Mouse (Mus musculus) forebrain, embryonic 12.5 days (tissue): ENCODE results near the gene Hist1h1c. TPM values are rescaled to one million over a fixed set of nuclear protein-coding genes. Genes with fewer than 3 reads are reported as not detected.
"Not testable (repeated sequence)": the region's sequence is repeated elsewhere in the genome, so short reads cannot be mapped to it uniquely, and the experiment has no call there.

ENCODE experiments used
- ATAC-seq: fragments of 200-750 bp; cut with Nextera tagmentation; 2 replicates; pipeline ENCODE4 v1.8.0; 2017; ENCODE audit warnings: moderate TSS enrichment; ENCODE audit not compliant: low FRiP score
- H3K27ac ChIP-seq: fragments of 300-500 bp; sonication (generic); 2 replicates; pipeline ENCODE4 v1.5.1; 2016; ENCODE audit warnings: mild to moderate bottlenecking
- H3K27me3 ChIP-seq: fragments of 300-500 bp; sonication (generic); 2 replicates; pipeline ENCODE4 v1.6.1; 2016; ENCODE audit warnings: mild to moderate bottlenecking
- H3K36me3 ChIP-seq: fragments of 300-500 bp; sonication (generic); replicated peaks from 2 replicates; pipeline ENCODE4 v1.6.1; 2016; ENCODE audit warnings: mild to moderate bottlenecking
- H3K4me1 ChIP-seq: fragments of 300-500 bp; sonication (generic); 2 replicates; pipeline ENCODE4 v1.6.1; 2016
- H3K4me2 ChIP-seq: fragments of 300-500 bp; sonication (generic); 2 replicates; pipeline ENCODE4 v1.6.1; 2016; ENCODE audit warnings: mild to moderate bottlenecking, moderate library complexity
- H3K4me3 ChIP-seq: fragments of 300-500 bp; sonication (generic); replicated peaks from 2 replicates; pipeline ENCODE4 v1.5.1; 2016; ENCODE audit warnings: mild to moderate bottlenecking
- H3K9ac ChIP-seq: fragments of 300-500 bp; sonication (generic); 2 replicates; pipeline ENCODE4 v1.6.1; 2016; ENCODE audit warnings: mild to moderate bottlenecking
- H3K9me3 ChIP-seq: fragments of 300-500 bp; sonication (generic); 2 replicates; pipeline ENCODE4 v1.6.1; 2016
- WGBS: fragments of 180-500 bp; shearing (Covaris S2); methylation state at CpG from one replicate; pipeline ENCODE4 v1.1.7; 2016; 5-methylcytosine and 5-hydroxymethylcytosine counted together
- polyA plus RNA-seq: library from polyadenylated mRNA; unstranded; fragments of >200 nt; fragmentation: Nextera tagmentation; extraction: Ambion mirVana; gene quantifications from 2 replicates; pipeline ENCODE4 v1.2.1, GENCODE M21; 2016

The Hist1h1c gene
- polyA plus RNA-seq, 1 experiment from 2014 or later, result 15.2 TPM

DNA sequence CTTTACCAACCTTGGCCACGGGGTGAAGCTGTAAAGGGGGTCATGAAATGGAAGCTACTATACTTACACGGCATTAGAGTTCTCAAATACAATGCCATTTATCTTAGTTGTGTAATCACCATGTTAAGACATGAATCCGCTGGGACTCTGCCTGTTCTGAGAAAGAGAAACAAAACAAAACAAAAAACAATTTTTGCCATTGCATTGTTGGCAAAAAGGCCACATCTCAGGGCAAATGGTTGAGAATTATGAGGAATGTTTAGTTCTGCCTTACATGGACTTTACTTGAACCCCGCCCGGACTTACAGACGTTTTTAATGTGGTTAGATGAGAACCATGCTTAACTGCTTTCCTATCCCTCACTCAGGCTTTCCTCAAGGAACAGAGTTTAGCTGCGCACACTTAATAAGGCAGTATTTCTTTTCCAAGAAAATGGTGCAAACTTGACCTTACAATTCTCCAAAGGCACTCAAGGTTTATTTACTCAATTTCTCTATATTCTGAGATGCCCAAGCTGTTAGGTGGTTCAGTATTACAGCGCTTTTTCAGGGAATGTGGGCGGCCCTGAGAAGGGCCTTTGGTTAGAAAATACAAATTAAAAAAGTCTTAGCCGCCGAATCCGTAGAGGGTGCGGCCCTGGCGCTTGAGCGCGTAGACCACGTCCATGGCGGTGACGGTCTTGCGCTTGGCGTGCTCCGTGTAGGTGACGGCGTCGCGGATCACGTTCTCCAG, 21.8 kb downstream of the Hist1h1c start:
- Histone ChIP-seq H3K4me1 (peaks cover 30% of the 10 kb centered on the region), H3K27me3 (no peaks in the 10 kb centered on the region), H3K9ac (peak overlapping the region; percentile 62), H3K27ac (peak overlapping the region; percentile 94), H3K36me3 (no peaks in the 10 kb centered on the region), H3K9me3 (no peaks in the 10 kb centered on the region), H3K4me3 (peak overlapping the region; percentile 41), H3K4me2 (peak overlapping the region; percentile 70)
- no peak for ATAC-seq
- WGBS, result 2% methylated on average over 19 of the region's 27 CpGs

DNA sequence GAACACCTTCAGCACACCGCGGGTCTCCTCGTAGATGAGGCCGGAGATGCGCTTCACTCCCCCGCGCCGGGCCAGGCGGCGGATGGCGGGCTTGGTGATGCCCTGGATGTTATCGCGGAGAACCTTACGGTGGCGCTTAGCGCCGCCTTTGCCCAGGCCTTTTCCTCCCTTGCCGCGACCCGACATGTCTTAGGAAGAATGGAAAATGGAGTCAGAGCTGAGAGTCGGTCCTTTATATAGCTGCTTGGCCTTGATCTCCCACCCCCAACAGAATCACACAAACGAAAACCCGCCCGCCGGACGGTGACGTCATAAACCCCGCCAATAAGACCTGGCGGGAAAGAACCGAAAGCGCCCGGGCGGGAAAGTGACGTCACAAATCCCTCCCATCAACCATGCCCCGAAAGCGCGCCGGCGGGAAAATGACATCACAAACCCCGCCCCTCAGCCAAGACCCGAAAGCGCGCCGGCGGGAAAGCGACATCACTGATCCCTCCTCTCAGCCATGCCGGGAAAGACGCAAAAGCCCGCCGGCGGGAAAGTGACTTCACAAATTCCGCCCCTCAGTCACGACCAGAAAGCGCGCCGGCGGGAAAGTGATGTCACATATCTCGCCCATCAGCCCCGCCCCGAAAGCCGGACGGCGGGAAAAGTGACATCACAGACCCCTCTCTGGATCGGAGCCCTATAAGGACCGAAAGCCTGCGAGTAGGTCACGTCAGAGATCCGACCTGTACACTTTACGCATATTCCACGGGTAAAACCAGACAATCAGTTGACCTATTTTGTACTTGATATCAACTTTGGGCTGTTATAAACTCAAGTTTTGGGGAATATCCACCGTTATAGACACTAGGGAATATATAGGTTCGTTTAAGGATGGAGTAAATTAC, 22.6 kb downstream of the Hist1h1c start, which contains the start of gene Hist1h4a:
TSS of gene Hist1h4a (minus strand) at position 259 of the 893 bp plus-strand sequence.
- Histone ChIP-seq H3K27me3 (no peaks in the 10 kb centered on the region), H3K9ac (peak within 1 kb of the TSS; percentile 64), H3K27ac (peak within 1 kb of the TSS; percentile 94), H3K36me3 (no peaks in the 10 kb centered on the region), H3K4me1 (peaks cover 30% of the 10 kb centered on the region), H3K9me3 (no peaks in the 10 kb centered on the region), H3K4me3 (peak within 1 kb of the TSS; percentile 41), H3K4me2 (peak within 1 kb of the TSS; percentile 70)
- peak; percentile 81 for ATAC-seq
- under 1% methylated on average over 68 of the region's 72 CpGs for WGBS

DNA sequence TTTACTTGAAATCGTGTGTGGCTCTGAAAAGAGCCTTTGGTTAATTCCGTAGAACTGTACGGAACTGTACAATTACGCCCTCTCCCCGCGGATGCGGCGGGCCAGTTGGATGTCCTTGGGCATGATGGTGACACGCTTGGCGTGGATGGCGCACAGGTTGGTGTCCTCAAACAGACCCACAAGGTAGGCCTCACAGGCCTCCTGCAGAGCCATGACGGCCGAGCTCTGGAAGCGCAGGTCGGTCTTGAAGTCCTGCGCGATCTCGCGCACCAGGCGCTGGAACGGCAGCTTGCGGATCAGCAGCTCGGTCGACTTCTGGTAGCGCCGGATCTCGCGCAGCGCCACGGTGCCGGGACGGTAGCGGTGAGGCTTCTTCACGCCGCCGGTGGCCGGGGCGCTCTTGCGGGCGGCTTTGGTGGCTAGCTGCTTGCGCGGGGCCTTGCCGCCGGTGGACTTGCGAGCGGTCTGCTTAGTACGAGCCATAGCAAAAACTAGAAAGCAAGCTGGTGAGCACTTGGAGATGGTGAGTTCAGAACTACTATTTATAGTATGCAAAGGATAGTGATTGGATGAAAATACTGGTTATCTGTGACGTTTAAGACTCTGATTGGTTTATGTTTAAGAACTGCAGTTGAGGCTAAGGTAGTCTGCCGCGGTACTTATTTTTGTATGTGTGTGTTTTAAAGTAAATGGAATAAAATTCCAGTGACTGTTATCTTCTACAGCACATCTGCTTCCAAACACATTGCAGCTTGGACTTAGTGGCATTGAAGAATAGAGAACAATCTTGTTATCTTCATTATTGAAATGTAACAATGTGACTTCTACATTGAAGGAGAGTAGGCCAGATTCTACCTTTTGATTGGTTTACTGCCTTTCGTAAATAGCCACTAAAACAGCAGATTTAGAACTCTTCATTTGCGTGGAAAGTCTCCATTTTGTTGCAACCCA, 23.5 kb downstream of the Hist1h1c start, which contains the start of gene Hist1h3a:
TSS of gene Hist1h3a (minus strand) at position 516 of the 951 bp plus-strand sequence.
- WGBS, result under 1% methylated on average over 32 of the region's 52 CpGs
- Histone ChIP-seq H3K4me3 (peak within 1 kb of the TSS; percentile 52), H3K4me1 (peaks cover 30% of the 10 kb centered on the region)

GRCm38 (mm10) chr13:23763242-23763585, 24.6 kb downstream of the Hist1h1c start:
- Histone ChIP-seq H3K9me3 (no peaks in the 10 kb centered on the region), H3K27ac (peak overlapping the region; percentile 94), H3K4me1 (peaks cover 23% of the 10 kb centered on the region), H3K4me3 (peak overlapping the region; percentile 52), H3K4me2 (peak overlapping the region; percentile 70), H3K36me3 (no peaks in the 10 kb centered on the region), H3K27me3 (no peaks in the 10 kb centered on the region), H3K9ac (peak overlapping the region; percentile 56; the same call in 1 of the 2 replicates)
- no peak for ATAC-seq
- WGBS, result 2% methylated on average over 10 of the region's 10 CpGs

More for the DNA sequence above, 23.5 kb downstream of the Hist1h1c start, which contains the start of gene Hist1h3a:
- not testable (repeated sequence) for H3K36me3 ChIP-seq, H3K27me3 ChIP-seq, H3K9me3 ChIP-seq
- ATAC-seq, result peak; percentile 63
- H3K4me2 ChIP-seq, result peak within 1 kb of the TSS; percentile 70
- H3K27ac ChIP-seq, result peak within 1 kb of the TSS; percentile 94
- H3K9ac ChIP-seq, result peak within 1 kb of the TSS; percentile 64

GRCm38 (mm10) chr13:23763586-23764323, 25.1 kb downstream of the Hist1h1c start, which contains the start of gene Hist1h1a:
Hist1h1a (plus strand) TSS chr13:23763666.
- Histone ChIP-seq H3K9ac (peak within 1 kb of the TSS; percentile 83), H3K9me3 (no peaks in the 10 kb centered on the region), H3K4me3 (peak within 1 kb of the TSS; percentile 52), H3K4me1 (peaks cover 23% of the 10 kb centered on the region), H3K27ac (peak within 1 kb of the TSS; percentile 94), H3K4me2 (peak within 1 kb of the TSS; percentile 70), H3K36me3 (no peaks in the 10 kb centered on the region), H3K27me3 (no peaks in the 10 kb centered on the region)
- 4% methylated on average over 34 of the region's 34 CpGs for WGBS
- peak; percentile 73 for ATAC-seq

GRCm38 (mm10) chr13:23764324-23765171, 25.9 kb downstream of the Hist1h1c start:
- H3K4me3 ChIP-seq, result peak overlapping the region; percentile 52
- H3K4me1 ChIP-seq, result peaks cover 23% of the 10 kb centered on the region
- peak overlapping the region; percentile 70 for H3K4me2 ChIP-seq
- H3K9ac ChIP-seq, result peak overlapping the region; percentile 83
- H3K9me3 ChIP-seq, result no peaks in the 10 kb centered on the region
- no peaks in the 10 kb centered on the region for H3K27me3 ChIP-seq
- peak overlapping the region; percentile 94 for H3K27ac ChIP-seq
- ATAC-seq, result no peak
- H3K36me3 ChIP-seq, result no peaks in the 10 kb centered on the region
- WGBS, result 34% methylated on average over 12 of the region's 12 CpGs

GRCm38 (mm10) chr13:23765172-23765513, 26.5 kb downstream of the Hist1h1c start:
- Histone ChIP-seq H3K4me2 (0 out of 2 replicates have a peak overlapping the region, but pooled peaks have one; percentile 70), H3K9me3 (no peaks in the 10 kb centered on the region), H3K4me3 (no peak overlapping the region), H3K27me3 (no peaks in the 10 kb centered on the region), H3K9ac (no peak overlapping the region), H3K27ac (0 out of 2 replicates have a peak overlapping the region, but pooled peaks have one; percentile 25), H3K4me1 (peaks cover 18% of the 10 kb centered on the region), H3K36me3 (no peaks in the 10 kb centered on the region)
- 66% methylated on average over 1 of the region's 1 CpGs for WGBS
- no peak for ATAC-seq

- Histone ChIP-seq H3K9ac (no peak overlapping the region), H3K4me1 (peaks cover 17% of the 10 kb centered on the region), H3K9me3 (no peaks in the 10 kb centered on the region), H3K27me3 (no peaks in the 10 kb centered on the region), H3K27ac (no peak overlapping the region), H3K4me2 (no peak overlapping the region), H3K4me3 (no peak overlapping the region), H3K36me3 (no peaks in the 10 kb centered on the region)
- ATAC-seq, result no peak
Measured at GRCm38 (mm10) chr13:23766772-23767171, 28.2 kb downstream of the Hist1h1c start.

DNA sequence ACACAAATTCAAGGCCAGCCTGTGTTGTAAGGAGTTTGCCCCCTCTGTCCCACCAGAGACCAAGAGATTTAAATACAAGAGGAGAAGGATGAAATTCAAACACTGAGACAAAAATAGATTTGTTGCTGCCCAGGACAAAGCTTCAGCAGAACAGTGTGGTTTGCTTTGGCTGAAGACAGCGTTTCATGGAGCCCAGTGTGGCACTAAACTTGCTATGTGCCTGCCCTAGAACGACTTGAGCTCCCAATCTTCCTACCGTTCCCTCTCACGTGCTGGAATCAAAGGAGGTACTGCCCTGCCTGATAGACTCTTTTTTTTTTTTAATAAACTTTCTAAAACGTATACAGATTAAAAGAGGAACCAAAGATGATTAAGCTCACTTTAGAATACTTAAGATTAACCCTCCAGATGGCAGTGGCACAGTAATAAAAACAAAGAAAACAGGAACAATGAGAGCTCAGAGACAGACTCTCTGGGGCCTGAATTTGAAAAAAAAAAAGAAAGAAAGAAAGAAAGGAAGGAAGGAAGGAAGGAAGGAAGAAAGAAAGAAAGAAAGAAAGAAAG, 30.3 kb downstream of the Hist1h1c start:
- Histone ChIP-seq H3K4me3 (no peak overlapping the region), H3K27ac (no peak overlapping the region), H3K9me3 (no peaks in the 10 kb centered on the region), H3K4me2 (no peak overlapping the region), H3K36me3 (no peaks in the 10 kb centered on the region), H3K9ac (no peak overlapping the region), H3K4me1 (peaks cover 16% of the 10 kb centered on the region), H3K27me3 (no peaks in the 10 kb centered on the region)
- 42% methylated on average over 5 of the region's 5 CpGs for WGBS
- ATAC-seq, result no peak

DNA sequence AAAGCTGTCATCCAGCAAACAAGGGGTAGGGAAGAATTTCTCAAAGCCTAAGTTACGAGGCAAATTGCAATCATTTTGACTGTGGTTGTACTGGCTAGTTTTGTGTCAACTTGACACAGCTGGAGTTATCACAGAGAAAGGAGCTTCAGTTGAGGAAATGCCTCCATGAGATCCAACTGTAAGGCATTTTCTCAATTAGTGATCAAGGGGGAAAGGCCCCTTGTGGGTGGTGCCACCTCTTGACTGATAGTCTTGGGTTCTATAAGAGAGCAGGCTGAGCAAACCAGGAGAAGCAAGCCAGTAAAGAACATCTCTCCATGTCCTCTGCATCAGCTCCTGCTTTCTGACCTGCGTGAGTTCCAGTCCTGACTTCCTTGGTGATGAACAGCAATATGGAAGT, 31.0 kb downstream of the Hist1h1c start, which contains the start of gene Trim38:
TSS of gene Trim38 (plus strand) at position 301 of the 400 bp plus-strand sequence.
- not testable (repeated sequence) for H3K36me3 ChIP-seq, H3K9me3 ChIP-seq, H3K4me2 ChIP-seq, ATAC-seq, H3K27me3 ChIP-seq, H3K27ac ChIP-seq, H3K4me3 ChIP-seq, H3K9ac ChIP-seq
- 84% methylated on average over 2 of the region's 2 CpGs for WGBS
- peaks cover 10% of the 10 kb centered on the region for H3K4me1 ChIP-seq
